Mouse (Mus musculus) thymus, adult 2 months (tissue): ENCODE data around the gene Gm10024. TPM values are rescaled to one million over a fixed set of nuclear protein-coding genes. Genes with fewer than 3 reads are reported as not detected.
"Not testable (repeated sequence)": the region's sequence is repeated elsewhere in the genome, so short reads cannot be mapped to it uniquely, and the experiment has no call there.

Experiments used
- DNase-seq: peaks from one replicate; pipeline ENCODE4 v3.0.0; 2021
- H3K27ac ChIP-seq: fragments of 200-500 bp; 2 replicates; pipeline ENCODE4 v1.5.1; 2012; ENCODE audit warnings: low read length, control low read depth; ENCODE audit not compliant: control insufficient read depth, insufficient read depth
- H3K27me3 ChIP-seq: fragments of 200-500 bp; 2 replicates; pipeline ENCODE4 v1.6.1; 2012; ENCODE audit warnings: mild to moderate bottlenecking, low read length, moderate library complexity, mixed read lengths; ENCODE audit not compliant: control insufficient read depth, insufficient read depth
- H3K36me3 ChIP-seq: fragments of 200-500 bp; 2 replicates; pipeline ENCODE4 v1.6.1; 2012; ENCODE audit warnings: mild to moderate bottlenecking, low read length, moderate library complexity; ENCODE audit not compliant: control insufficient read depth, insufficient read depth
- H3K4me1 ChIP-seq: fragments of 200-500 bp; replicated peaks from 2 replicates; pipeline ENCODE4 v1.6.1; 2012; ENCODE audit warnings: low read length; ENCODE audit not compliant: control insufficient read depth, insufficient read depth
- H3K4me3 ChIP-seq: fragments of 200-500 bp; 2 replicates; pipeline ENCODE4 v1.5.1; 2012; ENCODE audit warnings: mild to moderate bottlenecking, low read length, control low read depth, moderate library complexity; ENCODE audit not compliant: control insufficient read depth, insufficient read depth
- CTCF ChIP-seq: fragments of 200-500 bp; IDR thresholded peaks from 2 replicates; pipeline ENCODE4 v1.5.1; 2012; ENCODE audit warnings: mild to moderate bottlenecking, control low read depth, low read length, moderate library complexity, borderline replicate concordance; ENCODE audit not compliant: control insufficient read depth, poor library complexity, insufficient read depth; ENCODE audit errors: extremely low read depth
- POLR2A ChIP-seq: fragments of 200-500 bp; IDR thresholded peaks from 2 replicates; pipeline ENCODE4 v1.6.1; 2012; ENCODE audit warnings: mild to moderate bottlenecking, low read length, control low read depth, moderate library complexity; ENCODE audit not compliant: control insufficient read depth, poor library complexity, insufficient read depth; ENCODE audit errors: extremely low read depth
- WGBS: fragments of 180-500 bp; shearing (Covaris S2); methylation state at CpG from one replicate; pipeline ENCODE4 v1.1.7; 2018; 5-methylcytosine and 5-hydroxymethylcytosine counted together
- polyA plus RNA-seq: library from polyadenylated mRNA; depleted of rRNA; stranded (reverse); fragments of >200 nt; gene quantifications from 2 replicates; pipeline ENCODE4 v1.2.3, GENCODE M21; 2012; rRNA removed

Gm10024 gene
- polyA plus RNA-seq, 1 experiment, result not detected

GRCm38 (mm10) chr10:77753448-77753847 is 42.2 kb downstream of the Gm10024 start:
- H3K27me3 ChIP-seq, result no peaks in the 10 kb centered on the region
- DNase-seq, result no peak
- TF ChIP-seq POLR2A (no peak), CTCF (no peak)
- no peaks in the 10 kb centered on the region for H3K36me3 ChIP-seq
- H3K27ac ChIP-seq, result no peak overlapping the region
- H3K4me3 ChIP-seq, result no peak overlapping the region
- H3K4me1 ChIP-seq, result no peaks in the 10 kb centered on the region

GRCm38 (mm10) chr10:77759582-77759981 is 48.3 kb downstream of the Gm10024 start, which contains the start of gene Gm3233:
TSS of gene Gm3233 (minus strand) at chr10:77759682.
- DNase-seq, H3K27me3 ChIP-seq, H3K4me3 ChIP-seq, H3K36me3 ChIP-seq, H3K4me1 ChIP-seq, H3K27ac ChIP-seq: not testable (repeated sequence)
- 86% methylated on average over 1 of the region's 1 CpGs for WGBS

Other genes starting within 250 kb of the Gm10024 start
- gene Fam207a, start 195.7 kb upstream of the Gm10024 start, polyA plus RNA-seq, result 49.1 and 52.4 TPM in 2 replicates
- 304 and 334 TPM in 2 replicates for gene Itgb2, start 181.2 kb upstream of the Gm10024 start, polyA plus RNA-seq
- 103 and 129 TPM in 2 replicates for gene Pttg1ip, start 129.7 kb upstream of the Gm10024 start, polyA plus RNA-seq
- 236 and 248 TPM in 2 replicates for gene Sumo3, start 105.4 kb upstream of the Gm10024 start, polyA plus RNA-seq
- not detected in 2 replicates for gene Gm49325, start 105.3 kb upstream of the Gm10024 start, polyA plus RNA-seq
- 52.0 and 52.6 TPM in 2 replicates for gene Ube2g2, start 89.2 kb upstream of the Gm10024 start, polyA plus RNA-seq
- gene Tspear, start 24.9 kb upstream of the Gm10024 start, polyA plus RNA-seq, result 0.97 and 1.3 TPM in 2 replicates
- not detected in 2 replicates for gene Gm19402, start 20.7 kb upstream of the Gm10024 start, polyA plus RNA-seq
- gene Gm9508, start 14.2 kb upstream of the Gm10024 start, polyA plus RNA-seq, result not detected in 2 replicates
- not detected in 2 replicates for gene Gm10272, start 4.8 kb upstream of the Gm10024 start, polyA plus RNA-seq
- not detected in 2 replicates for gene Gm10142, start 4.3 kb downstream of the Gm10024 start, polyA plus RNA-seq
- gene Krtap12-1, start 9.1 kb downstream of the Gm10024 start, polyA plus RNA-seq, result 0.23 TPM in 1 of 2 replicates, not detected in the other
- gene Gm10100, start 15.0 kb downstream of the Gm10024 start, polyA plus RNA-seq, result not detected in 2 replicates
- not detected in 2 replicates for gene Gm18596, start 31.2 kb downstream of the Gm10024 start, polyA plus RNA-seq
- gene Gm9736, start 39.9 kb downstream of the Gm10024 start, polyA plus RNA-seq, result not detected in 2 replicates
- gene Gm3233, start 48.2 kb downstream of the Gm10024 start, polyA plus RNA-seq, result not detected in 2 replicates
- gene Gm3238, start 59.9 kb downstream of the Gm10024 start, polyA plus RNA-seq, result not detected in 2 replicates
- gene Gm7138, start 65.5 kb downstream of the Gm10024 start, polyA plus RNA-seq, result not detected in 2 replicates
- gene Gm3250, start 71.1 kb downstream of the Gm10024 start, polyA plus RNA-seq, result not detected in 2 replicates
- gene Gm7137, start 76.7 kb downstream of the Gm10024 start, polyA plus RNA-seq, result not detected in 2 replicates
- not detected in 2 replicates for gene Gm9639, start 83.6 kb downstream of the Gm10024 start, polyA plus RNA-seq
- gene Gm19668, start 87.7 kb downstream of the Gm10024 start, polyA plus RNA-seq, result not detected in 2 replicates
- not detected in 2 replicates for gene Gm9507, start 100.4 kb downstream of the Gm10024 start, polyA plus RNA-seq
- gene Gm2696, start 103.2 kb downstream of the Gm10024 start, polyA plus RNA-seq, result not detected in 2 replicates
- not detected in 2 replicates for gene Krtap10-4, start 115.6 kb downstream of the Gm10024 start, polyA plus RNA-seq
- gene Krtap10-10, start 124.5 kb downstream of the Gm10024 start, polyA plus RNA-seq, result 0.12 TPM in 1 of 2 replicates, not detected in the other
- 0.36 TPM in 1 of 2 replicates, not detected in the other for gene Gm36176, start 135.3 kb downstream of the Gm10024 start, polyA plus RNA-seq
- gene Gm10318, start 141.4 kb downstream of the Gm10024 start, polyA plus RNA-seq, result not detected in 2 replicates
- 0.24 and 0.27 TPM in 2 replicates for gene Gm3285, start 150.5 kb downstream of the Gm10024 start, polyA plus RNA-seq
- 1.1 and 1.9 TPM in 2 replicates for gene Lrrc3, start 191.1 kb downstream of the Gm10024 start, polyA plus RNA-seq